Mouse (Mus musculus) granulocyte monocyte progenitor cell, adult 5-6 weeks (primary cell): ENCODE data around the gene Cdca4. TPM values are rescaled to one million over a fixed set of nuclear protein-coding genes. Genes with fewer than 3 reads are reported as not detected.
A peak's percentile ranks its signal among the peaks of the same experiment; 100 is the strongest.

Source experiments
- ATAC-seq: replicated peaks from 2 replicates; pipeline ENCODE4 v1.8.0; 2016; ENCODE audit warnings: mild to moderate bottlenecking, moderate TSS enrichment, inconsistent platforms; ENCODE audit not compliant: poor library complexity, severe bottlenecking
- total RNA-seq, 2 experiments: library from RNA; stranded (forward) in 1 of 2; stranded (reverse) in 1 of 2; fragments of 200-712, 200-1000 nt in 1 of 2; fragments of >200 nt in 1 of 2; fragmentation: Nextera tagmentation in 1 of 2; gene quantifications; 2 replicates each; pipeline ENCODE4 v1.2.3; 2014 to 2017

Cdca4 gene
- total RNA-seq, 2 experiments from 2014 or later: 64.3 to 65.6 TPM

GRCm38 (mm10) chr12:112802917-112803316, 26.3 kb downstream of the Cdca4 start:
- ATAC-seq: no peak

GRCm38 (mm10) chr12:112801864-112802846, 27.1 kb downstream of the Cdca4 start, which contains the start of gene Ahnak2:
TSS of gene Ahnak2 (minus strand) at chr12:112802657.
- peak; percentile 56 for ATAC-seq

GRCm38 (mm10) chr12:112800476-112800875, 28.7 kb downstream of the Cdca4 start:
- peak; percentile 56 for ATAC-seq

- ATAC-seq: no peak
Measured at GRCm38 (mm10) chr12:112799237-112799970, 29.8 kb downstream of the Cdca4 start.

- ATAC-seq: no peak
Measured at GRCm38 (mm10) chr12:112798716-112799115, 30.5 kb downstream of the Cdca4 start.

GRCm38 (mm10) chr12:112798332-112798681, 30.9 kb downstream of the Cdca4 start:
- no peak for ATAC-seq

GRCm38 (mm10) chr12:112797672-112798331, 31.4 kb downstream of the Cdca4 start:
- ATAC-seq: no peak

GRCm38 (mm10) chr12:112796551-112797510, 32.4 kb downstream of the Cdca4 start:
- no peak for ATAC-seq

GRCm38 (mm10) chr12:112795466-112796104, 33.6 kb downstream of the Cdca4 start:
- 0 out of 2 replicates have a peak, but pooled peaks have one; percentile 6 for ATAC-seq

- no peak for ATAC-seq
Measured at GRCm38 (mm10) chr12:112794998-112795397, 34.2 kb downstream of the Cdca4 start.

GRCm38 (mm10) chr12:112794356-112794816, 34.8 kb downstream of the Cdca4 start:
- ATAC-seq: no peak

- no peak for ATAC-seq
Measured at GRCm38 (mm10) chr12:112793601-112794355, 35.4 kb downstream of the Cdca4 start.

- ATAC-seq: no peak
Measured at GRCm38 (mm10) chr12:112791026-112791425, 38.2 kb downstream of the Cdca4 start.

GRCm38 (mm10) chr12:112774481-112774880, 54.7 kb downstream of the Cdca4 start:
- ATAC-seq: no peak

- no peak for ATAC-seq
Measured at GRCm38 (mm10) chr12:112774026-112774425, 55.2 kb downstream of the Cdca4 start.

- ATAC-seq: no peak
Measured at GRCm38 (mm10) chr12:112773366-112773765, 55.9 kb downstream of the Cdca4 start.

- no peak for ATAC-seq
Measured at GRCm38 (mm10) chr12:112772306-112772705, 56.9 kb downstream of the Cdca4 start.

- no peak for ATAC-seq
Measured at GRCm38 (mm10) chr12:112770396-112770795, 58.8 kb downstream of the Cdca4 start.
